Mouse (Mus musculus) intestine, embryonic 14.5 days (tissue): ENCODE data around the gene Erp27. TPM values are rescaled to one million over a fixed set of nuclear protein-coding genes. Genes with fewer than 3 reads are reported as not detected.
A peak's percentile ranks its signal among the peaks of the same experiment; 100 is the strongest.

Experiments
- ATAC-seq: fragments of 200-750 bp; cut with Nextera tagmentation; replicated peaks from 2 replicates; pipeline ENCODE4 v1.8.0; 2017; ENCODE audit warnings: low read depth, moderate number of reproducible peaks, moderate TSS enrichment, moderate library complexity; ENCODE audit not compliant: low FRiP score, low TSS enrichment
- DNase-seq: peaks from one replicate; pipeline ENCODE4 v3.0.0-alpha.2; 2018; ENCODE audit warnings: low spot score
- H3K27ac ChIP-seq: fragments of 300-500 bp; sonication (generic); 2 replicates; pipeline ENCODE4 v1.5.1; 2014; ENCODE audit warnings: low read depth, mild to moderate bottlenecking, control low read depth
- H3K27me3 ChIP-seq: fragments of 300-500 bp; sonication (generic); replicated peaks from 2 replicates; pipeline ENCODE4 v1.6.1; 2014; ENCODE audit warnings: low read length, control low read depth; ENCODE audit not compliant: control insufficient read depth, insufficient read depth
- H3K36me3 ChIP-seq: fragments of 300-500 bp; sonication (generic); 2 replicates; pipeline ENCODE4 v1.6.1; 2014; ENCODE audit warnings: low read length, control low read depth; ENCODE audit not compliant: control insufficient read depth, insufficient read depth
- H3K4me1 ChIP-seq: fragments of 300-500 bp; sonication (generic); replicated peaks from 2 replicates; pipeline ENCODE4 v1.6.1; 2014; ENCODE audit warnings: low read length, control low read depth, mixed read lengths; ENCODE audit not compliant: control insufficient read depth, insufficient read depth
- H3K4me2 ChIP-seq: fragments of 300-500 bp; sonication (generic); 2 replicates; pipeline ENCODE4 v1.6.1; 2014; ENCODE audit warnings: low read length
- H3K4me3 ChIP-seq: fragments of 300-500 bp; sonication (generic); 2 replicates; pipeline ENCODE4 v1.5.1; 2014; ENCODE audit warnings: low read depth, low read length, control low read depth, mixed read lengths
- H3K9ac ChIP-seq: fragments of 300-500 bp; sonication (generic); 2 replicates; pipeline ENCODE4 v1.6.1; 2014; ENCODE audit warnings: mild to moderate bottlenecking, low read length
- H3K9me3 ChIP-seq: fragments of 300-500 bp; sonication (generic); 2 replicates; pipeline ENCODE4 v1.6.1; 2016; ENCODE audit warnings: low read length, control low read depth; ENCODE audit not compliant: control insufficient read depth
- WGBS: fragments of 180-500 bp; shearing (Covaris S2); extraction: QIAGEN DNeasy Blood & Tissue Kit; methylation state at CpG from one replicate; pipeline ENCODE4 v1.1.7; 2014; 5-methylcytosine and 5-hydroxymethylcytosine counted together
- polyA plus RNA-seq: library from polyadenylated mRNA; unstranded; fragments of >200 nt; fragmentation: Nextera tagmentation; extraction: Ambion mirVana; gene quantifications from 2 replicates; pipeline ENCODE4 v1.2.1, GENCODE M21; 2014

Erp27 gene
- polyA plus RNA-seq, 1 experiment from 2014 or later: 6.0 TPM

DNA sequence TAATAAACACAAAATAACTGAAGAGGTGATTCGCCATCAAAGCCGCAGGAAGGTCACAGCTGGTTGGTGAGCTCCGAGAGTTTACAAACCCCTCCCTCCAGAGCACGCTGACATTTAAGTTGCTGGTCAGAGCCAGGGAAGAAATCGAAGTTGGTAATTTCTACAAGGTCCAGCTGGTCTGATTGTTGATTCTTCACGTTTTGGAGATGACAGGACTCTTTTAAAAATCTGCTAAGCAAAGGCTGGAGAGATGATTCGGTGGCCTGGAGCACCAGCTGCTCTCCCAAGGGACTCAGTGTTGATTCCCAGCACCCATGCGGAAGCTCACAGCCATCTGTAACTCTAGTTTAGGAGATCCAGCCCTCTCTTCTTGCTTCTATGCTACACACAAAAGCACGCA is 14.4 kb upstream of the Erp27 start:
- no peak overlapping the region for H3K9ac ChIP-seq
- ATAC-seq (no peak), DNase-seq (no peak)
- H3K4me2 ChIP-seq: no peak overlapping the region
- no peaks in the 10 kb centered on the region for H3K9me3 ChIP-seq
- WGBS: 76% methylated on average over 9 of the region's 9 CpGs
- H3K27me3 ChIP-seq: no peaks in the 10 kb centered on the region
- no peak overlapping the region for H3K4me3 ChIP-seq
- H3K4me1 ChIP-seq: peaks cover 9% of the 10 kb centered on the region
- no peak overlapping the region for H3K27ac ChIP-seq
- H3K36me3 ChIP-seq: no peaks in the 10 kb centered on the region

- no peaks in the 10 kb centered on the region for H3K27me3 ChIP-seq
- H3K4me2 ChIP-seq: no peak overlapping the region
- no peaks in the 10 kb centered on the region for H3K9me3 ChIP-seq
- no peak overlapping the region for H3K9ac ChIP-seq
- H3K36me3 ChIP-seq: no peaks in the 10 kb centered on the region
- WGBS: 65% methylated on average over 3 of the region's 3 CpGs
- peaks cover 14% of the 10 kb centered on the region for H3K4me1 ChIP-seq
- H3K4me3 ChIP-seq: no peak overlapping the region
- H3K27ac ChIP-seq: no peak overlapping the region
- no peak for DNase-seq
- no peak for ATAC-seq
Observed at GRCm38 (mm10) chr6:136935233-136935632, 13.3 kb upstream of the Erp27 start.

DNA sequence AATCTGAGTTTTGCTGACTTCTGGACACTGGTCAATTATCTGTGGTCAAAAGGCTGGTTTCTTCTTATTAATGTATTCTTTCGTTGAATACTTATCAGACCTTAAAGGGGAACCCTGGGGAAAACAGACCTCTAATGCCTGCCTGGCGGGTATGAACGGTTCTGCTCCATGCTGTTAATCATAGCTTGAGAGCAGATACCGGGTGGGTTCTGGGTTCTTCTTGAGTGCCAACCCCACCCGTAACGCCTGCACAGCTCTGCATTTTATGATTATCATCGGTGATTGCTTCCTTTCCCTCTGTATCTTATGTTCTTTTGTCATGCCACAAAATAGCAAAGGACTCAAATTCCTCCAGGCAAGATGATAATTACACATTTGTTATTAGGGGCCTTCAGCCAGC is 12.1 kb upstream of the Erp27 start:
- H3K4me3 ChIP-seq: no peak overlapping the region
- 86% methylated on average over 7 of the region's 7 CpGs for WGBS
- no peak overlapping the region for H3K4me2 ChIP-seq
- peaks cover 14% of the 10 kb centered on the region for H3K4me1 ChIP-seq
- no peak overlapping the region for H3K27ac ChIP-seq
- no peaks in the 10 kb centered on the region for H3K9me3 ChIP-seq
- no peaks in the 10 kb centered on the region for H3K27me3 ChIP-seq
- no peak for DNase-seq
- H3K9ac ChIP-seq: no peak overlapping the region
- no peaks in the 10 kb centered on the region for H3K36me3 ChIP-seq
- ATAC-seq: no peak

DNA sequence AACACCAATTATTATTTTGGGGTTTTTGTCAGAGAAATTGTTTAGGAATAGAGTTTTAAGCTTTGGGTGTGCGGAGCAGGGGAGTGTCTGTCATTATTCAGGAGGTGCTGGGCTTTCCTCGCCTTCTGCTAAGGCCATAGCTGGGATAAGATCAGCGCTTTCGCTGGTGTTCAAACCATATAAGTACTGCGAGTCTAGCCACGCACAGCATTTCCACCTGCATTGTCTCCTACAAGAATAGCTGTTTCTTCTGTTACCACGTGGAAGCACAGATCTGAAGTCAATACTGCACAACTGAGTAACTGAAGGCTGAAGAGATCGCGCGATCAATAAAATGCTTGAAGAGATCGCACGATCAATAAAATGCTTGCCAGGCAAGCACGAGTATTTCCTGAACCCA is 9.3 kb upstream of the Erp27 start:
- no peaks in the 10 kb centered on the region for H3K9me3 ChIP-seq
- no peak for ATAC-seq
- 0 out of 2 replicates have a peak overlapping the region, but pooled peaks have one; percentile 13 for H3K9ac ChIP-seq
- H3K27ac ChIP-seq: peak overlapping the region; percentile 89
- peak overlapping the region; percentile 44; the same call in 1 of the 2 replicates for H3K4me2 ChIP-seq
- H3K27me3 ChIP-seq: no peaks in the 10 kb centered on the region
- peaks cover 9% of the 10 kb centered on the region for H3K4me1 ChIP-seq
- DNase-seq: no peak
- H3K4me3 ChIP-seq: no peak overlapping the region
- 73% methylated on average over 13 of the region's 13 CpGs for WGBS
- no peaks in the 10 kb centered on the region for H3K36me3 ChIP-seq

GRCm38 (mm10) chr6:136930677-136931076 is 8.7 kb upstream of the Erp27 start:
- Histone ChIP-seq H3K9me3 (no peaks in the 10 kb centered on the region), H3K27ac (peak overlapping the region; percentile 89), H3K27me3 (no peaks in the 10 kb centered on the region), H3K9ac (0 out of 2 replicates have a peak overlapping the region, but pooled peaks have one; percentile 13), H3K36me3 (no peaks in the 10 kb centered on the region), H3K4me2 (peak overlapping the region; percentile 44), H3K4me3 (0 out of 2 replicates have a peak overlapping the region, but pooled peaks have one; percentile 4), H3K4me1 (peaks cover 9% of the 10 kb centered on the region)
- peak; percentile 87 for ATAC-seq
- peak; percentile 77 for DNase-seq
- WGBS: 6% methylated on average over 12 of the region's 12 CpGs

GRCm38 (mm10) chr6:136927626-136928025 is 5.6 kb upstream of the Erp27 start:
- Histone ChIP-seq H3K9ac (no peak overlapping the region), H3K36me3 (no peaks in the 10 kb centered on the region), H3K4me1 (peaks cover 9% of the 10 kb centered on the region), H3K4me3 (no peak overlapping the region), H3K4me2 (no peak overlapping the region), H3K9me3 (no peaks in the 10 kb centered on the region), H3K27me3 (no peaks in the 10 kb centered on the region), H3K27ac (no peak overlapping the region)
- WGBS: 94% methylated on average over 1 of the region's 1 CpGs
- ATAC-seq (no peak), DNase-seq (no peak)

GRCm38 (mm10) chr6:136925049-136925448 is 3.1 kb upstream of the Erp27 start:
- Histone ChIP-seq H3K9ac (no peak overlapping the region), H3K4me1 (peaks cover 11% of the 10 kb centered on the region; the same call in 1 of the 2 replicates), H3K4me3 (no peak overlapping the region), H3K9me3 (no peaks in the 10 kb centered on the region), H3K36me3 (no peaks in the 10 kb centered on the region), H3K27me3 (no peaks in the 10 kb centered on the region), H3K4me2 (no peak overlapping the region), H3K27ac (no peak overlapping the region)
- WGBS: 65% methylated on average over 8 of the region's 8 CpGs
- no peak for ATAC-seq
- DNase-seq: no peak

DNA sequence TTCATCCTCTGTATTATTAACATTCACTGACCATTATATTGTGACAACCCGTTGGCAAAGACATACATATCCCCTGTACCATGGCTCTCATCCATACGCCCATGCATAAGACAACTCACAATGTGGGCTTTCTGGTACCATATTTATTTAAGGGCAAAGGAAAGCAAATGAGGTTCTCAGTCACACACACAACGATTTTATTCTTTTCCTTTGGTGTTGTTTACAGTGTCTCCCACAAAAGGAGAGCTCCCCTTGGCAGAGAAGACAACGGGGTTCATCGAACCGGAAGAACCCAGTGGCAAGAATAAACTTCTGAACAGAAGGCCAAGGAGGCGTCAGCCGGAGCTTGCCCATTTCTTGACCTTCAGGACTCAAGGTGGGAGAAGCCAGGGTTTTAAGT is 1.6 kb upstream of the Erp27 start, which contains the start of gene Pde6h:
TSS of gene Pde6h (plus strand) at position 301 of the 400 bp plus-strand sequence.
- 93% methylated on average over 8 of the region's 8 CpGs for WGBS

GRCm38 (mm10) chr6:136922871-136923270 is 891 bp upstream of the Erp27 start:
- Histone ChIP-seq H3K4me3 (no peak overlapping the region), H3K9ac (no peak overlapping the region), H3K9me3 (no peaks in the 10 kb centered on the region), H3K27ac (no peak overlapping the region), H3K4me1 (peaks cover 17% of the 10 kb centered on the region; the same call in 1 of the 2 replicates), H3K4me2 (no peak overlapping the region), H3K36me3 (no peaks in the 10 kb centered on the region), H3K27me3 (no peaks in the 10 kb centered on the region)
- DNase-seq (no peak), ATAC-seq (no peak)
- 90% methylated on average over 7 of the region's 7 CpGs for WGBS

More for the DNA sequence above, 1.6 kb upstream of the Erp27 start, which contains the start of gene Pde6h:
- no peaks in the 10 kb centered on the region for H3K36me3 ChIP-seq
- peaks cover 11% of the 10 kb centered on the region; the same call in 1 of the 2 replicates for H3K4me1 ChIP-seq
- no peak for ATAC-seq
- no peak within 1 kb of the TSS for H3K9ac ChIP-seq
- H3K27me3 ChIP-seq: no peaks in the 10 kb centered on the region
- no peak within 1 kb of the TSS for H3K4me3 ChIP-seq
- H3K4me2 ChIP-seq: no peak within 1 kb of the TSS
- no peak for DNase-seq
- H3K27ac ChIP-seq: no peak within 1 kb of the TSS
- no peaks in the 10 kb centered on the region for H3K9me3 ChIP-seq
